23 mouse cellular contexts compared by ENCODE assay signal in genomic region chr5:36203421-36203820, GRCm38 (mm10). TPM values are rescaled to one million over a fixed set of nuclear protein-coding genes. Genes with fewer than 3 reads are reported as not detected.
DNase-seq lines count a peak whose midpoint lies in the region; ATAC-seq and TF ChIP-seq lines count a peak whose summit lies in the region.
"Had no signal": no experiment of that assay in that cellular context is flagged by ENCODE, and none has a peak within 500 bp of the region (broad histone marks: within the 10 kb centered on the region; RNA-seq: fewer than 3 reads in every experiment).

No protein-coding gene starts in this region.

- H3K4me3 ChIP-seq in forebrain, postnatal 0 days (ENCODE audit: low read depth, low read length) = no peak overlapping the region
- H3K4me3 ChIP-seq in forebrain, embryonic 16.5 days (replicated peaks; ENCODE audit: low read length) = no peak overlapping the region
- no peak overlapping the region for H3K4me3 ChIP-seq in layer of hippocampus, adult 2 months
- H3K4me3 ChIP-seq: erythroblast, embryonic 14.5 days; limb, embryonic 13.5 days; liver, embryonic 15.5 days; megakaryocyte, embryonic 14.5 days; neural tube, embryonic 13.5 days had no signal

- H3K36me3 ChIP-seq in forebrain, postnatal 0 days (ENCODE audit: insufficient read depth) = no peaks in the 10 kb centered on the region
- no peaks in the 10 kb centered on the region for H3K36me3 ChIP-seq in forebrain, embryonic 16.5 days (ENCODE audit: control insufficient read depth, insufficient read depth)
- H3K36me3 ChIP-seq: limb, embryonic 13.5 days; liver, embryonic 15.5 days; neural tube, embryonic 13.5 days had no signal

- no peak for DNase-seq in forebrain, postnatal 0 days
- DNase-seq in layer of hippocampus, adult 2 months (ENCODE audit: low spot score in 2 of 2) = peak in 1 of 2 experiments; percentile 37
- DNase-seq in layer of hippocampus, adult 9-10 months (ENCODE audit: low spot score) = no peak
- peak; percentile 50 for DNase-seq in right cerebral cortex, adult 18-20 months
- no peak for DNase-seq in right cerebral cortex, postnatal 10 days (ENCODE audit: low spot score in 2 of 2)
- no peak for DNase-seq in adrenal gland, postnatal 25 days
- DNase-seq: adrenal gland, postnatal 10 days; B cell, adult 2 months; cerebellum, adult 8-10 months; embryo, embryonic 11 days; heart, postnatal 4 days; kidney, adult 18-20 months; kidney, postnatal 10 days; right cerebral cortex, postnatal 25 days had no signal

- no peak overlapping the region for H3K4me2 ChIP-seq in forebrain, postnatal 0 days (ENCODE audit: low read depth)
- no peak overlapping the region for H3K4me2 ChIP-seq in forebrain, embryonic 16.5 days (ENCODE audit: low read length)
- H3K4me2 ChIP-seq: limb, embryonic 13.5 days; liver, embryonic 15.5 days; neural tube, embryonic 13.5 days had no signal

- 81% methylated on average over 5 of the region's 5 CpGs for WGBS in forebrain, postnatal 0 days
- WGBS in forebrain, embryonic 16.5 days = 84% methylated on average over 5 of the region's 5 CpGs

- H3K27ac ChIP-seq in forebrain, postnatal 0 days (ENCODE audit: low read depth, low read length) = no peak overlapping the region
- no peak overlapping the region for H3K27ac ChIP-seq in forebrain, embryonic 16.5 days (ENCODE audit: low read length)
- peak overlapping the region; percentile 62 for H3K27ac ChIP-seq in layer of hippocampus, adult 2 months
- H3K27ac ChIP-seq: limb, embryonic 13.5 days; liver, embryonic 15.5 days; neural tube, embryonic 13.5 days had no signal

- no peaks in the 10 kb centered on the region for H3K27me3 ChIP-seq in forebrain, postnatal 0 days (ENCODE audit: insufficient read depth, low read length)
- H3K27me3 ChIP-seq in forebrain, embryonic 16.5 days (replicated peaks; ENCODE audit: control insufficient read depth, insufficient read depth, low read length) = no peaks in the 10 kb centered on the region
- H3K27me3 ChIP-seq: limb, embryonic 13.5 days; liver, embryonic 15.5 days; neural tube, embryonic 13.5 days had no signal

- peak; percentile 29; the same call in 1 of the 2 replicates for ATAC-seq in forebrain, postnatal 0 days
- no peak for ATAC-seq in forebrain, embryonic 16.5 days
- ATAC-seq: forebrain, embryonic 14.5 days had no signal

- no peaks in the 10 kb centered on the region for H3K9me3 ChIP-seq in forebrain, postnatal 0 days (ENCODE audit: low read length)
- H3K9me3 ChIP-seq in forebrain, embryonic 16.5 days (ENCODE audit: control insufficient read depth, low read length) = no peaks in the 10 kb centered on the region
- H3K9me3 ChIP-seq: limb, embryonic 13.5 days; liver, embryonic 15.5 days; megakaryocyte, embryonic 14.5 days; neural tube, embryonic 13.5 days had no signal

- no peaks in the 10 kb centered on the region for H3K4me1 ChIP-seq in forebrain, postnatal 0 days (ENCODE audit: insufficient read depth)
- no peaks in the 10 kb centered on the region for H3K4me1 ChIP-seq in forebrain, embryonic 16.5 days (replicated peaks; ENCODE audit: control insufficient read depth, insufficient read depth, low read length)
- H3K4me1 ChIP-seq: liver, embryonic 15.5 days; megakaryocyte, embryonic 14.5 days; neural tube, embryonic 13.5 days had no signal

- TF ChIP-seq CTCF in forebrain, postnatal 0 days (IDR thresholded peaks at IDR 0.05; ENCODE audit: low read depth) = no peak
- TF ChIP-seq CTCF in layer of hippocampus, adult 2 months (conservative IDR thresholded peaks at IDR 0.05) = no peak

- H3K9ac ChIP-seq in forebrain, postnatal 0 days = no peak overlapping the region
- H3K9ac ChIP-seq in forebrain, embryonic 16.5 days (replicated peaks; ENCODE audit: low read depth, low read length) = no peak overlapping the region
- H3K9ac ChIP-seq: limb, embryonic 13.5 days; liver, embryonic 15.5 days; neural tube, embryonic 13.5 days had no signal

RNA-seq across cellular contexts. Expression of gene Psapl1, which starts 0.4 kb away (rescaled TPM):
- total RNA-seq in forebrain, postnatal 0 days (2014; rRNA removed) = not detected in 2 replicates
- polyA plus RNA-seq in forebrain, postnatal 0 days (2015; fragmentation: Nextera tagmentation; extraction: Ambion mirVana) = not detected in 2 replicates
- polyA plus RNA-seq in forebrain, embryonic 16.5 days (2015; fragmentation: Nextera tagmentation; extraction: Ambion mirVana) = 0.08 TPM in 1 of 2 replicates, not detected in the other
- not detected for total RNA-seq in layer of hippocampus, adult 2 months (2021)
- total RNA-seq in adrenal gland, postnatal 25 days (2021) = not detected in 2 replicates
- total RNA-seq: adrenal gland, postnatal 10 days; heart, postnatal 4 days; left cerebral cortex, adult 18-20 months had no signal
- polyA plus RNA-seq: erythroblast, embryonic 14.5 days; forebrain, embryonic 14.5 days; heart, embryonic 14.5 days had no signal
